Mouse (Mus musculus): ENCODE measurements at regions not wholly inside any gene's neighbourhood (a gene's known extent, or its start where the extent isn't known, plus 50 kb on each side); places are given as distances from the start of the nearest gene placed in this dataset.
A peak's percentile ranks its signal among the peaks of the same experiment; 100 is the strongest.

- no peak for DNase-seq (ENCODE audit: low spot score in 2 of 2)
These were observed 313.1 kb downstream of the Mtx2 start for GRCm38 (mm10) chr2:75138746-75139060.

- no peak for DNase-seq (ENCODE audit: low spot score in 2 of 2)
These were observed 313.9 kb downstream of the Mtx2 start for GRCm38 (mm10) chr2:75139544-75139943.

GRCm38 (mm10) chr2:75142675-75143074 is 317.1 kb downstream of the Mtx2 start:
- DNase-seq (ENCODE audit: low spot score in 2 of 2) = no peak

GRCm38 (mm10) chr2:75144861-75145260 is 319.3 kb downstream of the Mtx2 start:
- DNase-seq (ENCODE audit: low spot score in 2 of 2) = no peak

- no peak for DNase-seq (ENCODE audit: low spot score in 2 of 2)
These were observed 320.7 kb downstream of the Mtx2 start for GRCm38 (mm10) chr2:75146256-75146655.

- no peak for DNase-seq (ENCODE audit: low spot score in 2 of 2)
These were observed 321.8 kb downstream of the Mtx2 start for GRCm38 (mm10) chr2:75147399-75147798.

GRCm38 (mm10) chr2:75147967-75148366 is 322.4 kb downstream of the Mtx2 start:
- DNase-seq (ENCODE audit: low spot score in 2 of 2) = no peak

GRCm38 (mm10) chr2:75149036-75149435 is 323.4 kb downstream of the Mtx2 start:
- DNase-seq (ENCODE audit: low spot score in 2 of 2) = no peak

- no peak for DNase-seq (ENCODE audit: low spot score in 2 of 2)
These were observed 324.0 kb downstream of the Mtx2 start for GRCm38 (mm10) chr2:75149562-75149961.

- peak in 1 of 2 experiments; percentile 75 for DNase-seq (ENCODE audit: low spot score in 2 of 2)
These were observed 325.4 kb downstream of the Mtx2 start for GRCm38 (mm10) chr2:75150986-75151385.

- no peak for DNase-seq (ENCODE audit: low spot score in 2 of 2)
These were observed 325.9 kb downstream of the Mtx2 start for GRCm38 (mm10) chr2:75151519-75151918.

GRCm38 (mm10) chr2:75152477-75152990 is 326.9 kb downstream of the Mtx2 start:
- peak; percentile 32 to 69 for DNase-seq (ENCODE audit: low spot score in 2 of 2)

GRCm38 (mm10) chr2:75154448-75154847 is 328.8 kb downstream of the Mtx2 start:
- no peak for DNase-seq (ENCODE audit: low spot score in 2 of 2)

GRCm38 (mm10) chr2:75158581-75158980 is 333.0 kb downstream of the Mtx2 start:
- no peak for DNase-seq (ENCODE audit: low spot score in 2 of 2)

GRCm38 (mm10) chr2:75161075-75161474 is 335.5 kb downstream of the Mtx2 start:
- DNase-seq (ENCODE audit: low spot score in 2 of 2) = no peak

- DNase-seq (ENCODE audit: low spot score in 2 of 2) = no peak
These were observed 339.4 kb downstream of the Mtx2 start for GRCm38 (mm10) chr2:75164987-75165386.

GRCm38 (mm10) chr2:75176267-75176666 is 350.7 kb downstream of the Mtx2 start:
- no peak for DNase-seq (ENCODE audit: low spot score in 2 of 2)

- no peak for DNase-seq (ENCODE audit: low spot score in 2 of 2)
These were observed 357.7 kb downstream of the Mtx2 start for GRCm38 (mm10) chr2:75183293-75183692.

GRCm38 (mm10) chr2:75202587-75203220 is 377.1 kb downstream of the Mtx2 start:
- no peak for DNase-seq (ENCODE audit: low spot score in 2 of 2)

GRCm38 (mm10) chr2:75208821-75209758 is 383.5 kb downstream of the Mtx2 start:
- no peak for DNase-seq (ENCODE audit: low spot score in 2 of 2)

- DNase-seq (ENCODE audit: low spot score in 2 of 2) = no peak
These were observed 384.4 kb downstream of the Mtx2 start for GRCm38 (mm10) chr2:75209790-75210583.

- DNase-seq (ENCODE audit: low spot score in 2 of 2) = no peak
These were observed 391.3 kb downstream of the Mtx2 start for GRCm38 (mm10) chr2:75216931-75217330.
